Mouse (Mus musculus) embryo, embryonic 10.5 days (tissue): ENCODE results near the gene Lix1l.

ENCODE experiments used
- DNase-seq: peaks from one replicate; pipeline ENCODE4 v3.0.0-alpha.2; 2015; ENCODE audit warnings: low spot score

Gene Lix1l

GRCm38 (mm10) chr3:96600639-96601250, at the start of gene Lix1l:
Gene Lix1l, plus strand, starts transcription at chr3:96601149.
- DNase-seq = peak; percentile 98

DNA sequence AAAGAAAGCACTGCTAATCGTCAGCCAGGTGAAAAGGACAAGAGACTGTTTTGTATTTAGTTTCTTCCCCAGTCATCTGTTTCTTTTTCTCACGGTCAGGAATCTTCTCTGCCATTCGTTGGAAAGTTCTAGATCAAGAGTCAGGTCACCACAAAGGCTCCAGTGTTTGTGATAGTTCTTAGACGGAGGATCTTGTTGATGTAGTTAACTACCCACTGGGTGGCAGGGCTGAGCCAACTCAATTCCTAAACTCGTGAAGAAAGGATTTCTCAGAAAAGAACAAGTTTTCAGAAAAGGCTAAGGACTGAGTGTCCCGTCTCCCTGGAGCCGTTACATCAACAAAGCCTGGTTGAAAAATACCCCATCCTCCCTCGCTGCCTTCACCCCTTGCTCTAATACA, 49.7 kb upstream of the Lix1l start:
- DNase-seq = peak; percentile 81

DNA sequence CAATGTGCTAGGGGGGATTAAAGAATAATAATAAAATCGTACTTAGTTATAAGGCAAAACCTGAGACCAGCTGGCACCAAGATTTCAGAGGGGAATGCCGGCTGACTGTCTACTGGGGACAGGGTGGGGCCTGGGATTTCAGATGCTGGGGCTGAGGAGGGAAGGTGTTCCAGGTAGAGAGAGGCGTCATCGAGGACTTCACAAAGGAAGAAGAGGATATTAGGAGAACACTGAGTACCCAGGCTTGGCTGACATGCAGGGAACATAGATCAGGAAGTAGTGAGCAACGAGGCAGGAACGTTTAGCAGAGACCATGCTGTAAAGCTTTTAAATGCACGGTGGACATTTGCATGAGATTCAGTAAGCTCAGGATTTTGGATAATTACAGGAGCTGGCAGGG, 49.1 kb upstream of the Lix1l start:
- no peak for DNase-seq

GRCm38 (mm10) chr3:96553601-96554000, 47.3 kb upstream of the Lix1l start:
- DNase-seq = no peak

GRCm38 (mm10) chr3:96554251-96554650, 46.7 kb upstream of the Lix1l start:
- no peak for DNase-seq

- DNase-seq = peak; percentile 15
Observed at GRCm38 (mm10) chr3:96555041-96555596, 45.8 kb upstream of the Lix1l start.

- DNase-seq = no peak
Observed at GRCm38 (mm10) chr3:96555999-96556614, 44.8 kb upstream of the Lix1l start.

GRCm38 (mm10) chr3:96556651-96557635, 44.0 kb upstream of the Lix1l start:
- DNase-seq = peak; percentile 58

GRCm38 (mm10) chr3:96557694-96558093, 43.3 kb upstream of the Lix1l start, which contains the start of gene Txnip:
Gene Txnip, plus strand, starts transcription at chr3:96557957.
- DNase-seq = peak; percentile 100

DNA sequence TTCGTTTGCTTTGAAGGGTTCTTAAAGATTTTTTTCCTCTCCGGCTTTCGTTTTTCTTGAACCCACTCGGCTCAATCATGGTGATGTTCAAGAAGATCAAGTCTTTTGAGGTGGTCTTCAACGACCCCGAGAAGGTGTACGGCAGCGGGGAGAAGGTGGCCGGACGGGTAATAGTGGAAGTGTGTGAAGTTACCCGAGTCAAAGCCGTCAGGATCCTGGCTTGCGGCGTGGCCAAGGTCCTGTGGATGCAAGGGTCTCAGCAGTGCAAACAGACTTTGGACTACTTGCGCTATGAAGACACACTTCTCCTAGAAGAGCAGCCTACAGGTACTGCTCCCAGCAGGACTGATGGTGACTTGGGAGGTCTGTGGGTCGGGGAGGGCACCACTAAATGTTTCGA, 42.8 kb upstream of the Lix1l start:
- peak; percentile 40 for DNase-seq

GRCm38 (mm10) chr3:96558668-96559196, 42.2 kb upstream of the Lix1l start:
- DNase-seq = peak; percentile 10

GRCm38 (mm10) chr3:96559398-96559910, 41.5 kb upstream of the Lix1l start:
- DNase-seq = no peak

- DNase-seq = no peak
Observed at GRCm38 (mm10) chr3:96559911-96560850, 40.8 kb upstream of the Lix1l start.

DNA sequence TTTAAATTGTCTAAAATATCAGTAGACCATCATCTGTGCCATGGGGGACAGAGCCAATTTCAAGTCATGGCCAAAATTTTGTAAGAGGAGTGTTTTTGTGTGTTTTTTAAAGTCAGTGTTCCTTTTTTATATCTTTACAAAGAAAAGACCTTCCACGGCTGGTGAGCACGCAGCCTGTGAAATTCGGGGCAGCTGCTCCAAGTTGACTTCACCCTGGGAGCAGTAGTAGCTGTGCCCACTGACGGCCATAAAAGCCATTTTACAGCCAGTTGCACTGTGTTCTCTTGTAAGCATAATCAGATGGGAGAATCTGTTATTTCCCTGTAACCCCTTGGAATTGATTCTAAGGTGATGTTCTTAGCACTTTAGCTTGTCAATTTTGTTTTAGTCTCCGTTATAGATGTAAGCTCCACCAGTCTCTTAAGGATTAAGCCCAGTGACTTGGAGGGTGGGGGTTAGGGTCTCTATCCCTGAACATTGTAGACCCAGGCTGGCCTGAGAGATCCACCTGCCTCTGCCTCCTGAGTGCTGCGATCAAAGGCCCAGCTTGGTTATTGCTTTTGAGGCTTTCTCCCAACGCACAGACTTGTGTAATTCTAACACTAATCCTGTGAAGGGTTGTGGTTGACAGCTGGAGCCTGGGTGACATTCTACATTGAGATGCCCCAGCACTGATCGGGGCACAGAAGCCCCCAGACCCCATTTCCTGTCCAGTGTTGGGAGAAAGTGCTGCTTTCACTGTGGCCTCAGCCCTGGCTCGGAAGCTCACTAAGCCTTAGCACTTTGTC, 39.9 kb upstream of the Lix1l start:
- DNase-seq = no peak

DNA sequence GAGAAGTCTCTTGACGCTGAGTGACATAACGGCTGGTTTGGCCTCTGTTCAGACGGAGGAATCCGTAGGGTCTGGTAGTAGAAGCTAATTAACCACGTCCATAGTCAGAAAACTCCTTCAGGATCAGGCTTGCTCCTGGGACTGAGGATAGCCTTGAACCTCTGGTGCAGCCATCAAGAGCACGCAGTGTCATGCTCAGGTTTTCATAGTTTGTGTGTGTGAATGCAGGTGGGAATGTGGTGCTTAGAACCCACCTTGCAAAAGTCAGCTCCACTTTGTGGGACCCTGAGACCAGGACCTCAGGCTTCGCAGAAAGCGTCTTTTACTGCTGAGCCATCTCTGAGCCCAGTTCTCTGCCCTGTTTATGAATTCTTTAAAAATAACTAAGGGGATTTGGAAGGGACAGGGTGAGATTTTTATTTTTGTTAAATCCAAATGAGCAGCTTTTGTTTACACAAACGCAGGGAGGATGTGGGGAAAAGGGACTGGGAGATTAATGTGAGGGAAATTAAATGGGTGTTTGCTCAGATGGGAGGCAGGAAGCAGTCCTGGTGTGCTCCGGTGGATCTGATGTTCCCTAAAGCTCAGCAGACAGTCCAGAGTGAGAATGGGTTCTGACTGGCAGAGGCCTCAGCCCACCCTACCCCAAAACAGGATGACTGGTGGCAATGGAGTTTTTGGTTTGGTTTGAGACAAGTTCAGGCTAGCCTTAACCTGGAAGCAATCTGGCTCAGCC, 38.8 kb upstream of the Lix1l start:
- DNase-seq = no peak

GRCm38 (mm10) chr3:96563267-96563666, 37.7 kb upstream of the Lix1l start:
- no peak for DNase-seq

- DNase-seq = no peak
Observed at GRCm38 (mm10) chr3:96563911-96564632, 36.9 kb upstream of the Lix1l start.

- DNase-seq = no peak
Observed at GRCm38 (mm10) chr3:96564633-96565032, 36.3 kb upstream of the Lix1l start.

DNA sequence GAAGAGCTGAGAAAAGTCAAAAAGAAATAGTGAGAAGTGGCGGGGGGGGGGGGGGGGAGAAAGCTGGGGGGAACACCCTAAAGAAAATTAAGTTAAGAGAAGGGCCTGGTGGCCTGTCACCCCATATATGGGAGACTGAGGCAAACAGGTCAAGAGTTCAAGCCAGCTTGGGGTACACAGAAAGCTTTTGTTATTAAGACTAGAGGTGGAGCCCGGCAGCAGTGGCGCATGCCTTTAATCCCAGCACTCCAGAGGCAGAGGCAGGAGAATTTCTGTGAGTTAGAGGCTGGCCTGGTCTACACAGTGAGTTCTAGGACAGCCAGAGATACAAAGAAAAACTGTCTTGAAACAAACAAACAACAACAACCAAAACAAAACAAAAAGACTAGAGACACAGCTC, 35.8 kb upstream of the Lix1l start:
- no peak for DNase-seq
